Mouse (Mus musculus): ENCODE results near the gene Dnaaf3.
"Not testable (repeated sequence)": the region's sequence is repeated elsewhere in the genome, so short reads cannot be mapped to it uniquely, and the experiment has no call there.

The Dnaaf3 gene

DNA sequence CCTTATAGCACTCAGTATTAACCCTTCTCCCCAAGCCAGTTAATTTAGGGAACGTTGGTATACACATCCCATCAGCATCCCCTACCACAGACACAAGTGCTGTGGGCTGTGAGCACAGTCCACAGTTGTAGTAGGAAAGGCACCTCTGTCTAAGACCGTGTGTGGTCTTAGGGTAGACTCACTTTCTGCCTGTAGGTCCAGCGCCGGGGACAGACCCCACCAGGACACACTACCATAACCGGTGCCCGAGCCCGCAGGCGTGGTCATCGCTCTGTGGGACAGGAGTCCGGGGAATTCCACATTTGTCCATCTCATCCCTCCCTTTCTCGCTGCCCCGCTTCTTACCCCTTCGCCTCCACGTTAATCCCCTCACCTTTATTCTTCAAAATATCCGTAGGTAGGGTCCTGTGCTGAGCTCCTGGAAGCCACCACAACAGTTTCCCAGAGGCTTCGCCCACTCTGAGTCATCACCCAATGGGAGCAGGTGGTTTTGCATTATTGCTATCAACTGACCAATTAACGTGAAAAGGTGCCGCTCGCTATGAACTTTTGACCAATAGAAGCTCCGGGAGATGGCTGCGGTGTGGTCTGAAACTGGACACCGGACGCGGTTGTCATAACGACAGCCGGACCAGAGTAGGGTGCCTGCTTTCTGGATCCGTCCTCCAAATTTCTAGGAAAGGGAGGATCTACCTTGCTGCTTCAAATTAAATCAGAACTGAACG, at the start of gene Dnaaf3:
Dnaaf3 (minus strand) TSS at position 449 of the 725 bp plus-strand sequence.
- no peak for ATAC-seq (ENCODE audit: low TSS enrichment)

DNA sequence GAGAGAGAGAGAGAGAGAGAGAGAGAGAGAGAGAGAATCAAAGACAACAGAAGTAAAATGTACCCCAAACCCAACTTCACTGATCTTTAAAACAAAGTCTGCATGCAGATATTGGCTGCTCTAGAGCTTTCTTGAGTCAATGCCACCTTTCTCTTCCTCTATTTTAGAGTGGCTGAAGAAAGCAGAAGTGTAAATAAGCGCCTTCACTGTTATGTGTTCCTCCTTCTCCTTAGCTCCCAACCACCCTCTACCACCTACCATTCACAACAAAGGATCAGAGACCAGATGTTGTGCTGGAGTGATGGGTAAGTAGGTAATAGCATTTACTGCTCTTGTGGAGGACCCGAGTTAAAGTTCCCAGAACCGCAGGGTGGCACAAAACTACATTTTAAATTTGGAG, 49.2 kb upstream of the Dnaaf3 start:
- ATAC-seq (ENCODE audit: low TSS enrichment) = not testable (repeated sequence)

DNA sequence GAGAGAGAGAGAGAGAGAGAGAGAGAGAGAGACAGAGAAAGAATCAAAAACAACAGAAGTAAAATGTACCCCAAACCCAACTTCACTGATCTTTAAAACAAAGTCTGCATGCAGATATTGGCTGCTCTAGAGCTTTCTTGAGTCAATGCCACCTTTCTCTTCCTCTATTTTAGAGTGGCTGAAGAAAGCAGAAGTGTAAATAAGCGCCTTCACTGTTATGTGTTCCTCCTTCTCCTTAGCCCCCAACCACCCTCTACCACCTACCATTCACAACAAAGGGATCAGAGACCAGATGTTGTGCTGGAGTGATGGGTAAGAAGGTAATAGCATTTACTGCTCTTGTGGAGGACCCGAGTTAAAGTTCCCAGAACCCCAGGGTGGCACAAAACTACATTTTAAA, 40.1 kb upstream of the Dnaaf3 start:
- ATAC-seq (ENCODE audit: low TSS enrichment) = not testable (repeated sequence)

DNA sequence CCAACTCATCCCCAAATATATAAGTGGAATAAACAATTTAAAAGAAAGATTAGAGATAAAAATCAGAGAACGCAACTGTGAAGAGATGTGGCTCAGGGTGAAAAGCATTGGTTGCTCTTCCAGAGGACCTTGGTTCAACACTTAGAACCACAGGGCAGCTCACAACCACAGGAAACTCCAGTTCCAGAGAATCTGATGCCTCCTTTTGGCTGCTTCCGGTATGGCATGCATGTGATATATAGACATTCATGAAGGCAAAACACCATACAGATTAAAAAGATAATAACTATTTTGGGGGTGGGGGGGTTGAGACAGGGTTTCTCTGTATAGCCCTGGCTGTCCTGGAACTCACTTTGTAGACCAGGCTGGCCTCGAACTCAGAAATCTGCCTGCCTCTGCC, 30.4 kb upstream of the Dnaaf3 start:
- ATAC-seq (ENCODE audit: low TSS enrichment) = no peak

DNA sequence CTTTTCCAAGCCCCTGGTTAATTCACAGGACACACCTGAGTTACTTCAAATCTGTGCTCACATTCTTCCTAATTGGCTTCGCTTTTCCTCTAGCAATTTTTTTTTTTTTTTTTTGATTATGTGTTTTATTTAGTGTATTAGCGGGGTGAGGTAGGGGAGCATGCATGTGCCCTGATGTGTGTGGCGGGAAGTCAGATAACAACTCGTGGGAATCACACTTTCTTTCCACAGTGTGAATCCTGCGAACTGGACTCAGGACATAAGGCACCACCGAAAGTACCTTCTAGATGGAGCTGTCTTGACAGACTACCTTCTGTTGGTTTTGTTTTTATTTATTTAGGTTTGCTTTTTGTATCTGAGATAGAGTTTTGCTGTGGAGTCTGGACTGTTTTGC, 24.9 kb upstream of the Dnaaf3 start:
- no peak for ATAC-seq (ENCODE audit: low TSS enrichment)

DNA sequence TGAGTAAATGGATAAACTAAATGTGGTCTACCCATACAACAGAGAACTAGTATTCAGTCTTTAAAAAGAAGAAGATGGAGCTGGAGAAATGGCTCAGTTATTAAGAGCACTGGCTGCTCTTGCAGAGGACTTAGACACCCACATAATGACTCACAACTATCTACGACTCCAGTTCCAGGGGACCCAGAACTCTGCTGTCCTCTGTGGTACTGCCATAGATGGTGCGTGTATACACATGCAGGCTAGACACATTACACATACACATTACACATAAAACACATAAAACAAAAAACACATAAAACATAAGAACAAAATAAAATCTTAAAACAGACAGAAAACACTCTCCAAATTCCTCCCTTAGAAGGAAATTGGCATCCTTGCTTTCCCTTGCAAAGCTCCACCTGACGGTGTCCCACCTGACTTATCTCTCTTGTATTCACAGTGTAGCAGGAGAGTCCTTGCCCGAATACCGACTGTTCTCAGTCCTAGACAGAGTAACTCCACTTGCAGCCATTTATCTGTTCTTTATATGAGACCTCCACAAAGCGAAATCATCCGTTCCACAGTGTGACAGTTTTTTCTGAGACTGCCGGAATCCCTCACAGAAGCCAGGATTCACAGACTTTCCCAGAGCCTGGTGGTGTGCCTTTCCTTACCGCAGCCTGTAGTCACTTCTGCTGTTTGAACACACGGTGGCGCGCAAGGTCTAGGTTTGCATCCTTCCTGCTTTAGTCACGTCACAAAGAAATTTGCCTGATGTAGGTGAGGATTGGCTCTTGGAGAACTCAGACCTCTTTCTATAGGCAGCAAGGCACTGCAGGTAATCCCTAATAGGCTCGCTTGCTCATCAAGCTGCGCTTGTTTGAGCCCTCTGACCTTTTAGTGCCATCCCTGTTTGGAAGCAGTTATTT, 24.3 kb upstream of the Dnaaf3 start:
- ATAC-seq (ENCODE audit: low TSS enrichment) = peak; percentile 97

DNA sequence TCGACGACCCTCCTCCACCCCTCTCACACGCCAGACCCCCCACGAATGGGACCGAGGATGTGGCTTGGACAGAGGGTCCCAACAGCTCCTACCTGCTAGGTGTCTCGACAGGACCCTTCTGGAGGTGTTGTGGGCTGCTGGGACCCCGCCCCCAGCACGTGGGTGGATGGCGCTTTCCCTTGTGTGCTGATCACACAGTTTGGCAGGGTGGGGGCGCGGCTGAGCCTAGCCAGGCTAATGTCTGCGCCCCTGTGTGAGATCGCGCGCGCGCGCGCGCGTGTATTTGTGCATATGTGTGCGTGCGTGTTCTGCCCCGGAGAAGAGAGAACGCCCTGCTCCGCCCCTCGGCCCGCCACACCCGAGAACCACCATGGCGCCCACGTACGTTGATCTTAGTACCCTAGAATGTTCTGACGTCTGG, 15.0 kb upstream of the Dnaaf3 start, which contains the start of gene Syt5:
Syt5 (minus strand) TSS at position 321 of the 421 bp plus-strand sequence.
- ATAC-seq (ENCODE audit: low TSS enrichment) = peak; percentile 62

DNA sequence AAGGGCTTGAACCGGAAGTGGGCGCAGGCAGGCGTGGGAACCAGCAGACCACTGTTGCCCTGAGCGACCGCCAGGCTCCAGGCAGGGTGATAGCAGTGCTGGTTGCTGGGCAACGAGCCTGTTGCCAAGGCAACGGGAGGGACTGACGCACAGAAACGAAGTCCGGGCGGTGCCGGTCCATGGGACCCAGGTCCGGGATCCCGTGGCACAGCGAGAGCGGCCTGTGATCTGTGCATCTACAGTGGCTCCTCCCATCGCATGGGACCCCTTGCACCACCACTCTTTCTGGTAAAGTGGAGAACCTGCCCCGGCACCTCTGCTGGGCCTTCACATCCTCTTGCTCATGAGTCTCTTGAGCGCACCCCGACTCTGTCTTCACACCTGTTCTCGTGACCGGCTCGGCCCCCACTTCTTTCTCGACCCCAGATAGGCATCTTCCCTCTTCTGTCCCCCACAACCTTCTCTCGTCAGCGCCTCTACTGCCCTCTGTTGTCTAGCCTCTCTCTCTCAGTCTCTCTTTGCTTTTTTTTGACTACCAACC, 14.4 kb upstream of the Dnaaf3 start:
- ATAC-seq (ENCODE audit: low TSS enrichment) = peak; percentile 92

DNA sequence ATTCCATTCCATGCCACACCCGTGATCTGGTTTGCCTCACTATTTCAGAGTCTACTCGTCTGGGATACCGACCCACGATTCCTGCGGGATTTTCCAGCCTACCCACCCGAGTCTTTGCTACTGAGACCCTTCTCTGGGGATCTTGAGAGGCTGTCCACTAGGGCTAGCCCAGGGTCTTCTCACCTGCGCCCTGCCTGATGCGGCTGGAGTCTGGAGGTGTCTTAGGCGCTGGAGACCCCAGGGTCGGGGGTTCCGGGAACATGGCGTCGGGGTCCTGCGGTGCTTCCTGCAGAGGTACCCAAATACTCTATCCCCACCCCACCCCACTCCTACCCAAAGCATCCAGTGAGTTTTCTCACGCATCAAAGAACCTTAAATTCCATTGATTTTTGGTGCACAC, 13.8 kb upstream of the Dnaaf3 start:
- ATAC-seq (ENCODE audit: low TSS enrichment) = no peak

DNA sequence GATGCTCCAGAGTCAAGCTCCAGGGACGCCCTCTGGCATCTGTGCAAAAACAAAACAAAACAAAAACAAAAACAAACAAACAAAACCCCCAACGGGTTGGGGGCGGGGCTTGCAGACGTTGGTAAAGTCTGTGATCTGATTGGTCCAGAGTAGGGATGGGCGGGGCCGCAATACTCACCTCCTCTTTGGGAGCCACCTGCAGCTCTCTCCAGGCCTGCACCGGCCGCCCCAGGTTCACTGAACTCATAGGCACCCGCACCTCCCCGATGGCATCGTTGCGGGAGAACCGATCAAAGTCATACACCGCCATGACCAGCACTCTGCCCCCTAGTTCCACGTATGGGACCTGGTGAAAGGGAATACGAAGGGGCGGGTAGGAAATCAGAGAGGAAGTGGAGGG, 9.8 kb upstream of the Dnaaf3 start:
- no peak for ATAC-seq (ENCODE audit: low TSS enrichment)

DNA sequence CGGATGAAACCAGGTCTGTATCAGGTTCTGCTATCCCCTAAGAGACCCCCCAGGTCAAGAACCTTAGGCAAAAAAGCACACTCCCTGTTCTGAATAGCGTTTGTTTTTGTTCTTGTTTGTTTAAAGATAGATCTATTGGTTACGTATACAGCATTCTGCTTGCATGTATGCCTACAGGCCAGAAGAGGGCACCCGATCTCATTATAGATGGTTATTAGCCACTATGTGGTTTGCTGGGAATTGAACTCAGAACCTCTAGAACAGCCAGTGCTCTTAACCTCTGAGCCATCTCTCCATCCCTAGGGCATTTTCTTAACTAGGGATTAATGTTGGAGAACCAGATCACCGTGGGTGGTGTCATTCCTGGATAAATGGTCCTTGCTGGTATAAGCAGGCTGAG, 9.1 kb upstream of the Dnaaf3 start:
- ATAC-seq (ENCODE audit: low TSS enrichment) = no peak

DNA sequence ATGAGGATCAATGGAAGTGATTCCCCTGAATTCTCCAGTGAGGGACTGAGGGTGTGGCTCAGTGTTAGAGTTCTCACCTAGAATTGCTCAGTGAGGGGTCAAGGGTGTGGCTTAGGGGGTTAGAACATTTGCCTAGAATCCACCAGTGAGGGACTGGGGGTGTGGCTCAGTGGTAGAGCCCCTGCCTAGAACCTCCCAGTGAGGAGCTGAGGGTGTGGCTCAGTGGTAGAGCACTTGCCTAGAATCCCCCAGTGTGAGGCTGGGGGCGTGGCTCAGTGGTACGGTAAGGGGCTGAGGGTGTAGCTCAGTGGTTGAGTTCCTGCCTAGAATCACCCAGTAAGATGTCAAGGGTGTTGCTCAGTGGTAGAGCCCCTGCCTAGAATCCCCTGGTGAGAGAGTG, 6.8 kb upstream of the Dnaaf3 start:
- no peak for ATAC-seq (ENCODE audit: low TSS enrichment)

DNA sequence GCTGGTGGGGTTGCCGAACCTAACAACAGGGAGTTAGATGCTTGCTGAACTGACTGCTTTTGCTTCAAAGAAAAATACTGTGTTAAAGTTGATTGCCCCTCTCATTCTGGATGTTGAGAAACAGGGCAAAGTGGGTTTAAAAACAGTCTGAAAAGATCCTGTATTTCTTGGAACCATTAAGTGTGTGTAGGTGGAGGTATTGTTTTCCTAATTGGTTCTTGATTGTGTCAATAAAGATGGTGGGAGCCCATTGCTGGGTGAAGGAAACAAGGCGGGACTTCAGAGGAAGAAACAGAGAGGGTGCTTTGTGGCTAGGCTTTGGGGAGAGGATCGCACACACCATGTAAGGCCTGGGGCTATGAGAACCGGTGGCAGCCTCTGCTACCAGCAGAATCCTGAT, 4.9 kb upstream of the Dnaaf3 start:
- ATAC-seq (ENCODE audit: low TSS enrichment) = no peak

DNA sequence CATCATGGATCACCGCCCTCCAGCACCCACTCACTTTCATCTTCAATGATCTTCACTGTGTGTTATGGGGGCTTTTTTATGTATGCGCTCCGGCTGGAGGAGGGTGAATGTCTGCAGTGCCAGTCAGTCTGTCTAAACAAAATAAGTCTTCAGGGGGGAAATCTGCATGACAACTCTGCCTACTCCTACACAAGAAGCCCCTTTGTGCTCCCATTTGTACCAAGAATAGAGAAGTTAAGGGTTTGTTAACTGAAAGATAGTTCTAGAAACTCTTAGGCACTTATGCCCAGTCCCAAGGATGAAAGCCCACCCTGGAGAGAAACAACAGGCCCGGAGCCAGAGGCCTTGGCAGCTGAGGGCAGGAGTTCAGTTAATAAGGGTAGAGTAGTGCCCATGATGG, 4.1 kb upstream of the Dnaaf3 start:
- no peak for ATAC-seq (ENCODE audit: low TSS enrichment)

DNA sequence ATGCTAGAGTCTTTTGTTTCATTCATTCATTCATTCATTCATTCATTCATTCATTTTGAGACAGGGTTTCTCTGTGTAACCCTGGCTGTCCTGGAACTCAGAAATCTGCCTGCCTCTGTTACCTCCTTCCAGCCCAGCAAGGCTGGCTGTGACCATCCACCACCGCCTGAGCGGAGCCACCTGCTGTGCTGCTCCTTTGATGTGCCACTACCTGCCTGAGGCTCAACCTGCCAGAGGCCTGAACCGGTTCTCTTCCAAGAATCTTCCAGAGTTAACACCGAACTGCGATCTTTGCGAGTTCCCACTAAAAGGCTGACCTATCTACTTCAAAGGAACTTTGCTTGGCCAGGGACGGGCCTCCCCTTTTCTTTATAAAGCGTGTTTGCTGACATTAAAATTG, 2.1 kb downstream of the Dnaaf3 start:
- ATAC-seq (ENCODE audit: low TSS enrichment) = not testable (repeated sequence)

DNA sequence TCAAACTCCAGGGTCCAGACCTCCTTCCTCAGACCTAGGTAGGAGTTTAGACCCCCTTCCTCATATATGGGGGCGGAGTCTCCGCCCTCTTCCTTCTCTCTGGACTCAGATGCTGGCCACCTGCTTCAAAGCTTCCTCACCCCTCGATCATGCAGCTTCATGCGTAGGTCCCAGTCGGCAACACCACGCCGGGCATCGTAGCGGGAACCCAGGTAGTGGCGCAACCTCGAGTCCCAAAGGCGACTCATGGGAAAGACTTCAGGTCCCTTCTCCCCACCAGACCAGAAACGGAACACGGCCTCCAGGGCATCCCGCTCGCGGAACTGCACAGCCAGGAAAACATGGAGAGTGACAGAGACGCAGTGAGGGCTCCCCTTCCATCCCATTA, 5.0 kb downstream of the Dnaaf3 start:
- no peak for ATAC-seq (ENCODE audit: low TSS enrichment)

DNA sequence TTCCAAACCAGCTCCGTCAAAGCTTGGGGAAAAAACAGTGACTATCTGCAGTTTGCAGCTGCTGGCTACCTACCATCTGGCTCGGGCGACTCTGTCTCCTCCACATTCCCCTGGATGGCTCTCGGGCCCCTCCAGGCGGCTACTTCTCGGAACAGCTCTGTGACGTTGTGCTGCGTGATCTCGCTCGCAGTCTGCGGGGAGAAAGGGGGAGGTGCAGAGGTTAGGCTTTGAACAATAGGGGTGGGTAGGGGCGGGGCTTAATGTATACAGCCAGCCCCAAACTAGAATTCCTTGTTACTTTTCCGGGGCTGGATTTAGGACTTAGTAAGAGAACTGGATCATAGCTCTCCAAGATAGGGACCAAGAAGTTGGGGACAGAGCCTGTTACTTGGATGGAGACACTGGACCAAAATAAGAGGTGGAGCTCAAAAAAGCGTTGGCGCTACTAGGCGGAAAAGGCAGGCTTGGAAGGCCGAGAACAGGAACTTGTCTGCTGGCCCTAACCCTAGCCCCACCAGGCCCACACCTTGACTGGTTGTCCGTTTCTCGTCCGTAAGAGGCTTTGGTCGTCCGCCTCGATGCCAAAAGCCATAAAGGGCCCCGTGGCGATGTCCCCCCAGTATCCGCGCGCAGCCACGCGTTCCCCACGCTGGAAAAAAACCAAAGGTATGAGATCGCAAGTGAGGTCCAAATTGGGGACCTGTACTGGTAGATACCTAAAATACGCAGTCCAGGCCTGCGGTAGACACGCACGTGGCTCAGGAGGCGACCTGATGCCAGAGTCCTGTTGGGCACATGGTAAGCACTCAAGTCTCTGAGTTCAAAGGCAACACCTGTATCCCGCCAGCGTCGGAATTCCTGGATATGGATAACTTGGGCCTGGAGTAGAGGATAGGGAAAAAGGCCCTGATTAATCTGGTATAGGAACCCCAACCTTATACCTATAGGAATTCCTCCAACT, 5.6 kb downstream of the Dnaaf3 start:
- peak; percentile 97 for ATAC-seq (ENCODE audit: low TSS enrichment)

DNA sequence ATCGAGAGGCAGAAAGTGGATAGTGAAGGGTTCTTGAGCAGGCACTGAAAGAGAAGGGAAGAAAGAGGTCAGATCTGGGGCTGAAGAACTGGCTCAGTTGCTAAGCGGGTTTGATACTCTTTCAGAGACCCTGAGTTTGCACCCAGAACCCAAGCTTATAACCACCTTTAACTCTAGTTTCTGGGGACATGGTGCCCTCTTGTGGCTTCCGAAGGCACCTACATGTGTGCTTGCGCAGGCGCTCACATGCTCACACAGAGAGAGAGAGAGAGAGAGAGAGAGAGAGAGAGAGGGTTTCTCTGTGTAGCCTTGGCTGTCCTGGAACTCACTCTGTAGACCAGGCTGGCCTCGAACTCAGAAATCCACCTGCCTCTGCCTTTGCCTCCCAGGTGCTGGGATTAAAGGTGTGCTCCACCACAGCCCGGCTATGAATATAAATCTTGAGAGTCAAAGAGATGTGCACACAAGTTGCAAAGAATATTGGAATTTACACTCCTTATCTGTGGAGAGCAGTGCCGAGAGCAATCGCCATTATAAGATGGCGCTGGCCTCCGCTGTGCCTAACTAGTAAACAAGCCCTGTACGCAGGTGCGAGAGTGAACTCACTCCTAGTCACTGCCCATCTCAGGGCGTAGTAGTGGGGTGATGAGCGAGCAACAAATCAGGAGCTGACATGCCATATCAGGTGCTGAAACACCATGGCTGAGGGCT, 7.9 kb downstream of the Dnaaf3 start, which contains the start of gene Tnni3:
Tnni3 (minus strand) TSS at position 18 of the 711 bp plus-strand sequence.
- peak; percentile 72; the same call in 1 of the 2 replicates for ATAC-seq (ENCODE audit: low TSS enrichment)

DNA sequence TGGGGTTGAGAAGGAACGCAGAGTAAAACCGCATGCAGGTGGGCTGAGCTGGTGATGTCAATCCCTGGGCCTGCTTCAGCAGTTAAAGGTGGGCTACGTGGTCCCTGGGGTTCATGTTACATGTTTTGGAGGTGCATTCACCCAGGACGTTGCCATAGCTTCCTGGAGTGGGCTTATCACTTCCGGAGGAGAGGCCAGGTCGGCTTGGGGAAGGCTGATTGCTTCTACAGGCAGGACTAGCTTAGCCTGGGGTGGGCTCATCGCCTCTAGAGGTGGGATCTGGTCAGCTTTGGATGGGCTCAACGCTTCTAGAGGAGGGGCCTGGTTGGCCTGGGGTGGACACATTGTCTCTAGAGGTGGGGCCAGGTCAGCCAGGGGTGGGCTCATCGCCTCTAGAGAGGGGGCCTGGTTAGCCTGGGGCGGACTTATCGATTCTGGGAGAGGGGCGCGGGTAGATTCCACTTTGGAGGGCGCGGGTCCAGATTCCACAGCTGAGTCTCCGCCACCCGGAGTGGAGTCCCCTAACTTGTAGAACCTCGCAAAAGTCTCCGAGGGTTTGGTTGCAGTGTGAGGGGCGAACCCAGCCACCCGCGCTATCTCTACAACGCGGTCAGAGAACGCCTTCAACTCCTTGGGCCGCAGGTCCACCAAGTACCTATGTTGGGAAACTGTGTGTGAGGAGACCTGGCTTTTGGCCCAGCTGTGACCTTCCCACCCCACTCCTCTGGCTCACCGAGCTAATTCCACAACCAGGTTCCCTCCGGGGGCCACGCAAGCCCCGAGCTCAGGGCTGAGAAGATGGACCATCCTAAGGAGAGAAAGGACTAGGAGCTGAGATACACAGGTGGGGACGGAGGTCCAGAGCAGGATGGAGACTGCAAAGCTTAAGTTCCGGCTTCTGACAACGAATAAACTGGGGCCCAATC, 8.8 kb downstream of the Dnaaf3 start:
- no peak for ATAC-seq (ENCODE audit: low TSS enrichment)

DNA sequence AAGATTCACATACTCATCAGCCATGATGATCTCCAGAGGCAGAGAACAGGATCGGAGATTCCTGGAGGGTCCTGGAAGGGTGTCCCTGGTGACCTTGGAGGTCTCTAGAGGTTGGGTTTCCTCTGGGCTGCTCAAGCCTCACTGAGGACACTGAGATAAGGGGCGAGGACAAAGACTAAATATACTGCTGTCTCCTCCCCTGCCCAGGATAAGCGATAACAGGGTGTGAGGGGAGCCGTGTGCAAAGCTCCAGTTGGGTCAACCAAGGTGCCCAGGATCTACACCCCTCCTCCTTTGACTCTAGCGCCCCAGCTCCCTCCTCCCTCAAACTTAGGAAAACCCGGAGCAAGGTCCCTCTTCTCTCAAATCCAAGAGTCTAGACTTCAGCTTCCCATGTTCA, 10.0 kb downstream of the Dnaaf3 start:
- no peak for ATAC-seq (ENCODE audit: low TSS enrichment)

Measured in frontal cortex, adult (tissue).